ENCODE assay signal across 7 mouse cellular contexts in the genomic region with DNA sequence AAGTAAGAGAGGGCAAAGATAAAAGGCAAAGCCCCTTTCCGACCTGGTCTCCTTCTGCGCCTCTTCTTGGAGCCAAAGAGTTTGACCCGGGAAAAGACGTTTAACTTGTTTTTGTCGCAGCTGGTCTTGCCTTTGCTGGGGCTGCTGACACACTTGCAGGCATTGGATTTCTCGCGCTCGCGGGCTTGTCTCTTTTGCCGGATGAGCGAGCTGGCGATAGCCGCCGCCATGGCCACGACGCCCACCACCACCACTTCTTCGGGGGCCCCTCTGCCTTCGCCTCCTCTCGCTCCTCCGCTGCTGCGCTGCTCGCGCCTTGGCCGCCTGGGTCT.
A peak's percentile ranks its signal among the peaks of the same experiment; 100 is the strongest.
DNase-seq lines count a peak whose midpoint lies in the region; ATAC-seq lines count a peak whose summit lies in the region.

No protein-coding gene starts in this region.

- H3K4me3 ChIP-seq in lung, embryonic 15.5 days: peak overlapping the region; percentile 47
- H3K4me3 ChIP-seq in heart, embryonic 16.5 days (ENCODE audit: low read length): peak overlapping the region; percentile 67
- H3K4me3 ChIP-seq in liver, embryonic 11.5 days (ENCODE audit: low read depth, low read length): peak overlapping the region; percentile 58
- peak overlapping the region; percentile 49 for H3K4me3 ChIP-seq in stomach, embryonic 15.5 days (replicated peaks)

- peaks cover 13% of the 10 kb centered on the region; the same call in 1 of the 2 replicates for H3K27me3 ChIP-seq in lung, embryonic 15.5 days
- H3K27me3 ChIP-seq in heart, embryonic 16.5 days (ENCODE audit: control insufficient read depth, insufficient read depth, low read length): no peaks in the 10 kb centered on the region; the same call in 1 of the 2 replicates
- peaks cover 15% of the 10 kb centered on the region for H3K27me3 ChIP-seq in liver, embryonic 11.5 days (replicated peaks; ENCODE audit: control insufficient read depth, insufficient read depth, low read length)
- H3K27me3 ChIP-seq in stomach, embryonic 15.5 days (replicated peaks): peaks cover 6% of the 10 kb centered on the region; the same call in 1 of the 2 replicates

- H3K9ac ChIP-seq in lung, embryonic 15.5 days: peak overlapping the region; percentile 29; the same call in 1 of the 2 replicates
- H3K9ac ChIP-seq in heart, embryonic 16.5 days (ENCODE audit: low read length): peak overlapping the region; percentile 77
- peak overlapping the region; percentile 64 for H3K9ac ChIP-seq in liver, embryonic 11.5 days (ENCODE audit: low read depth, low read length)
- H3K9ac ChIP-seq in stomach, embryonic 15.5 days: no peak overlapping the region

- H3K27ac ChIP-seq in lung, embryonic 15.5 days: no peak overlapping the region
- H3K27ac ChIP-seq in heart, embryonic 16.5 days (ENCODE audit: low read length): peak overlapping the region; percentile 67
- H3K27ac ChIP-seq in liver, embryonic 11.5 days (ENCODE audit: low read depth, low read length): no peak overlapping the region
- H3K27ac ChIP-seq in stomach, embryonic 15.5 days: no peak overlapping the region

- WGBS in lung, embryonic 15.5 days: 23% methylated on average over 22 of the region's 24 CpGs
- 16% methylated on average over 23 of the region's 24 CpGs for WGBS in heart, embryonic 16.5 days
- 17% methylated on average over 23 of the region's 24 CpGs for whole genome bisulfite sequencing in liver, embryonic 11.5 days
- WGBS in stomach, embryonic 15.5 days: 26% methylated on average over 21 of the region's 24 CpGs

- H3K4me1 ChIP-seq in lung, embryonic 15.5 days: no peaks in the 10 kb centered on the region
- H3K4me1 ChIP-seq in heart, embryonic 16.5 days (ENCODE audit: control insufficient read depth, insufficient read depth, low read length): no peaks in the 10 kb centered on the region
- H3K4me1 ChIP-seq in liver, embryonic 11.5 days (replicated peaks; ENCODE audit: control insufficient read depth, insufficient read depth, low read length): no peaks in the 10 kb centered on the region
- H3K4me1 ChIP-seq in stomach, embryonic 15.5 days: no peaks in the 10 kb centered on the region

- peak overlapping the region; percentile 73 for H3K4me2 ChIP-seq in lung, embryonic 15.5 days
- peak overlapping the region; percentile 68 for H3K4me2 ChIP-seq in heart, embryonic 16.5 days (ENCODE audit: low read depth, low read length)
- peak overlapping the region; percentile 70 for H3K4me2 ChIP-seq in liver, embryonic 11.5 days
- peak overlapping the region; percentile 68 for H3K4me2 ChIP-seq in stomach, embryonic 15.5 days

- no peaks in the 10 kb centered on the region for H3K9me3 ChIP-seq in lung, embryonic 15.5 days
- H3K9me3 ChIP-seq in heart, embryonic 16.5 days (replicated peaks; ENCODE audit: control insufficient read depth, low read length): no peaks in the 10 kb centered on the region
- H3K9me3 ChIP-seq in liver, embryonic 11.5 days (ENCODE audit: control insufficient read depth, low read length): no peaks in the 10 kb centered on the region
- H3K9me3 ChIP-seq in stomach, embryonic 15.5 days: no peaks in the 10 kb centered on the region

- peak; percentile 35; the same call in 1 of the 2 replicates for ATAC-seq in lung, embryonic 15.5 days (ENCODE audit: borderline replicate concordance, extremely low read depth, low FRiP score, low TSS enrichment)
- ATAC-seq in heart, embryonic 16.5 days (replicated peaks; ENCODE audit: extremely low read depth, insufficient read depth, low FRiP score): no peak
- peak; percentile 19 for ATAC-seq in liver, embryonic 11.5 days (replicated peaks; ENCODE audit: low FRiP score)
- ATAC-seq in stomach, embryonic 15.5 days (ENCODE audit: insufficient read depth, low FRiP score, low read depth): peak; percentile 66; the same call in 1 of the 2 replicates

- no peaks in the 10 kb centered on the region for H3K36me3 ChIP-seq in lung, embryonic 15.5 days
- no peaks in the 10 kb centered on the region for H3K36me3 ChIP-seq in heart, embryonic 16.5 days (ENCODE audit: control insufficient read depth, insufficient read depth)
- no peaks in the 10 kb centered on the region for H3K36me3 ChIP-seq in liver, embryonic 11.5 days (ENCODE audit: control insufficient read depth, insufficient read depth, low read length)
- no peaks in the 10 kb centered on the region for H3K36me3 ChIP-seq in stomach, embryonic 15.5 days

- no peak for DNase-seq in lung, postnatal 25 days (ENCODE audit: low spot score)
- peak; percentile 24 for DNase-seq in embryo, embryonic 10.5 days (ENCODE audit: low spot score)
- no peak for DNase-seq in liver, embryonic 11.5 days (ENCODE audit: low spot score)
- no peak for DNase-seq in urinary bladder, postnatal 14 days (ENCODE audit: low spot score)
